Mouse (Mus musculus) cerebellum, adult 2 months (tissue): ENCODE results near the gene Olfr67.

ENCODE experiments used
- CTCF ChIP-seq: fragments of 200-500 bp; IDR thresholded peaks from 2 replicates; pipeline ENCODE4 v1.5.1; 2011; ENCODE audit warnings: low read depth, mild to moderate bottlenecking, control low read depth, low read length, moderate library complexity, borderline replicate concordance; ENCODE audit not compliant: insufficient read depth
- POLR2A ChIP-seq: fragments of 200-500 bp; IDR thresholded peaks from 2 replicates; pipeline ENCODE4 v1.6.1; 2011; ENCODE audit warnings: low read length, control low read depth, borderline replicate concordance; ENCODE audit not compliant: insufficient read depth

GRCm38 (mm10) chr7:103744843-103745242, 46.8 kb downstream of the Olfr67 start, which contains the start of gene Olfr629:
- TF ChIP-seq CTCF (no peak), POLR2A (no peak)
